Mouse (Mus musculus): ENCODE data around the gene Gnptg.

Gene Gnptg

GRCm38 (mm10) chr17:25239695-25240636 is at the start of gene Gnptg, which contains the start of gene Tsr3:
TSS of gene Gnptg (minus strand) at chr17:25240124.
TSS of gene Tsr3 (plus strand) at chr17:25240170.
- peak; percentile 84 to 88 for DNase-seq

GRCm38 (mm10) chr17:25288842-25289241 is 48.9 kb upstream of the Gnptg start:
- DNase-seq, result peak in 1 of 2 experiments; percentile 17

GRCm38 (mm10) chr17:25285033-25285432 is 45.1 kb upstream of the Gnptg start:
- DNase-seq, result peak; percentile 66 to 76

GRCm38 (mm10) chr17:25282133-25282532 is 42.2 kb upstream of the Gnptg start:
- peak; percentile 78 to 83 for DNase-seq

GRCm38 (mm10) chr17:25275833-25276232 is 35.9 kb upstream of the Gnptg start:
- no peak for DNase-seq

GRCm38 (mm10) chr17:25274571-25275346 is 34.8 kb upstream of the Gnptg start, which contains the start of gene Ube2i:
TSS of gene Ube2i (minus strand) at chr17:25274622.
- no peak for DNase-seq

- peak; percentile 94 to 96 for DNase-seq
Measured at GRCm38 (mm10) chr17:25273706-25274501, 34.0 kb upstream of the Gnptg start.

- peak; percentile 89 to 91 for DNase-seq
Measured at GRCm38 (mm10) chr17:25272951-25273705, 33.2 kb upstream of the Gnptg start.

- peak; percentile 52 to 62 for DNase-seq
Measured at GRCm38 (mm10) chr17:25272326-25272725, 32.4 kb upstream of the Gnptg start.

- peak; percentile 21 to 57 for DNase-seq
Measured at GRCm38 (mm10) chr17:25270795-25271335, 30.9 kb upstream of the Gnptg start.

- DNase-seq, result no peak
Measured at GRCm38 (mm10) chr17:25264453-25264852, 24.5 kb upstream of the Gnptg start.

- DNase-seq, result no peak
Measured at GRCm38 (mm10) chr17:25257804-25258261, 17.9 kb upstream of the Gnptg start.

- no peak for DNase-seq
Measured at GRCm38 (mm10) chr17:25256140-25256754, 16.3 kb upstream of the Gnptg start, which contains the start of gene Baiap3. TSS of gene Baiap3 (minus strand) at chr17:25256364.

GRCm38 (mm10) chr17:25255110-25255509 is 15.2 kb upstream of the Gnptg start:
- no peak for DNase-seq

- DNase-seq, result no peak
Measured at GRCm38 (mm10) chr17:25253760-25254159, 13.8 kb upstream of the Gnptg start.

- no peak for DNase-seq
Measured at GRCm38 (mm10) chr17:25252643-25253042, 12.7 kb upstream of the Gnptg start.

- no peak for DNase-seq
Measured at GRCm38 (mm10) chr17:25250181-25250835, 10.4 kb upstream of the Gnptg start.

GRCm38 (mm10) chr17:25248033-25248750 is 8.3 kb upstream of the Gnptg start:
- DNase-seq, result no peak

GRCm38 (mm10) chr17:25244239-25244638 is 4.3 kb upstream of the Gnptg start:
- DNase-seq, result no peak

All from lung, adult 18-20 months (tissue).